Mouse (Mus musculus) neural tube, embryonic 10.5 days (tissue): Measurements from ENCODE around the gene Fsd1l.
"Not testable (repeated sequence)": the region's sequence is repeated elsewhere in the genome, so short reads cannot be mapped to it uniquely, and the experiment has no call there.

Experiments used
- DNase-seq: peaks from one replicate; pipeline ENCODE4 v3.0.0-alpha.2; 2017; ENCODE audit warnings: low spot score; ENCODE audit errors: extremely low spot score

The Fsd1l gene

DNA sequence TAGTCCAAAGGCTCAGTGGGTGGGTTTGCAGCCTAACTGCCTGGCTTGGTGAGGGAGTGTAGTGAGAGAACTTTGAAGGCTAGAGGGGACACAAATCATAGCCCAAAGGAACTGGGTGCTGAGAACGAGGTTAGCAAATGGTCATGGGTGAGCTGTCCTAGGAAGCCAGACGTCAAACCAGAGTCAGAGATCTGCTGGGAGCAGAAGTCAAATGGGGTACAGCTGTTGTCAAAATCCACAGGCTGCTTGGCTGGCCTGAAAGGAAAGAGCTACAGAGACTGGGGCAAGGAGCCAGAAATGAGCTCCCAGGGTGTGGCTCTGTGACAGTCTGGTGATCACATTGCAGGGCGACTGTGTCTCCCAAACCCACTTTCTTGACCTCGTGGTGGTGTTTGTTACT, 2.3 kb upstream of the Fsd1l start:
- DNase-seq, result no peak

DNA sequence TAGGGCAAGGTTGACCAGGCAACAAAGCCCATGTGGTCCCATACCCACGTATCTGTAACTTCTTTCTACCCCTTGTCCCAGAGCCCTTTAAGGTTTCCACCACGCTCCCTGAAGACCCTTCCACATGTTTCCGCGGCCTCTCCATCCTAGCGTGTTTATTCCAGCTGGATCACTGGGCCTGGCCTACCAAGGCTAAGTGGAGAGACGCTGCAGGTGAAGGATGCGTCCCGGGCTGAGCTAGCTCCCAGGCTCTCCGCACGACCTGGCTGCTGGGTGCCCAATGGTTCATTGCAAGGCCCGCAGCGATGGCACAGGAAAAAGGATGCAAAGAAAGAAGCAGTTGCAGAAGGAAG, 332 bp upstream of the Fsd1l start:
- DNase-seq, result no peak

DNA sequence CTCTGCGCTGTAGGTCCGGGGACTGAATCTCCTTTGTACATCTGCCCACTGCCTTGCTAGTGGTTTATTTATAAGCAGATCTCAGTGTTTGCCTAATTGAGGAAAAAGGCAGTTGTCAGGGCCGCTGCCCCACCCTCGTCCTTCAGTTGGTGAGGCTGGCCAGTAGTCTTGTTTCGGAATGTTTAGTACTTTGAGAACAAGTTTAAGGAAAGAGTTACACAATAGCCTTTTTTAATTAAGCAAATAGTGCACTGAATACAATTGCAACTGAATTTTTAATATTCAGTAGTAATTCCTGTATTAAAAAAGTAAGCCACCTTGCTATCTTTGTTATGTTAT, 709 bp downstream of the Fsd1l start:
- no peak for DNase-seq

DNA sequence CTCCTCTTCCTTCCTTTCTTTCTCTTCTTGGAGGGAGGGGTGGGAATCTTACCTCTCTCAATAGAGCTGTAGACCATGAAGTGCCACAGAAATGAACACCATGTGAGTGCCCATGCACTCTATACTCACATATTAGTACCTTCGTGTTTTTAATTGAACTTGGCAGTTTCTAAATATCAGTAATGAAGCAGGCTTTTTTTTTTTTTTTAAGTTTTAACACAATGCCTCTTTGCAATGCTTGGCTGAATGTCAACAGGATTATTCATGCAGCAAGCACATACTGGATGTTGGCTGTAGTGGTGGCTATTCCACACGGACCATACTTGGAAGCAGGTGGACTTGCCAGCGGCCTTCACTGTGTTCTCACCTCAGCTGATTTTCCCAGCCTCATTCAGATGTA, 4.1 kb downstream of the Fsd1l start:
- no peak for DNase-seq

DNA sequence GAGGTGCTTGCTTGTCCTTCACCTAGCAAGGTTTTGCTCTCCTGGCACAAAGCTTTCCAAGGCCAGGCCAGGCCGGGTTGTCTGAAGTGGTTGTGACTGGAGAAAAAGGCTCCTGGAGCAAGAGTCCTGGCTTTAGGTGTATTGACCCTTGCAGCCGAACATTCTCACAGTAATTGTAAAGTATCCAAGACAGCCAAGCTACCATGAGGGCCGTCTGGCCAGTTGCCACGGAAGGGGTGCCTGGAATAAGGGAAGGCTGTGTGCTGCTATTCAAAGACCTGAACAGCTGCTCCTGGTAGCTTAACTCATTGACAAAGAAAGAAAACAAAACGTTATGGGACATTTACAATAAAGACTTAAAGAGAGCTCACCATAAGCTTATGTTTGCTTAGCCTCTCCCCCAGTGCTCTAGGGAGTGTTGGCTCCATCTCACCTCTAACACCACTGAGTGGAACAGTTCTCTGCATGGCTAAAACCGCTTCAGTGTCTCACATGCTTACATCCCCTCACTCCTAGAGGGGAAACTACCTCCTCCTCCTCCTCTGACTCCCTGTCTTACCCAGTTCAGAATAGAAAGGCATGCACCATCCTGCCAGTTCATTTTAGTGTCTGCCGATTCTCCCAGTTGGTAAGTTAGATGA, 6.1 kb downstream of the Fsd1l start:
- DNase-seq, result no peak

DNA sequence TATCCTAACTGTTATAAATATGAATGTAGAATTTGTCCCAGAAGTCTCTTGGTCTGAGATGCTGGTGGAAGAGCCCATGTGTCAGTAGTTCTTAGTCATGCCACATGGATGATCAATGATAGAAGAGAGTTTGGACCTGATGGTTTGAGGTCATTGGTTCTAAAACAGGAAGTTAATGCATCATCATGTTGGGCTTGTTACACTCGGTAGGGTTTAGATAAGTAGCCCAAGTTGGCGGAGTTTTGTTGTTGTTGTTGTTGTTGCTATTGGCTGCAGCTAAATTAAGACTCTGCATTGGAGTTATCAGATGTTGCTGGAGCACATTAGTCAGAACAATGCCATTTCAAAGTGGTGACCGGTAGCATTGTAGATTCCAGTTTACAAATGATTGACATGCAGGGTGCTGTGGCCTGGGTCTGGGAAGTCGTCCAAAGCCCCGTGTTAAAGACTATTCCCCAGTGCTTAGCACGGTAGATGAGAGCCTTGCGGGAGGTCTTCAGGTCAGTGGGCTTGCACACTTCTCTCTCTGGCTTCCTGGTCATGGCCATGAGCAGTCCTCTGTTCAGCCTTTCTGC, 7.4 kb downstream of the Fsd1l start:
- no peak for DNase-seq

DNA sequence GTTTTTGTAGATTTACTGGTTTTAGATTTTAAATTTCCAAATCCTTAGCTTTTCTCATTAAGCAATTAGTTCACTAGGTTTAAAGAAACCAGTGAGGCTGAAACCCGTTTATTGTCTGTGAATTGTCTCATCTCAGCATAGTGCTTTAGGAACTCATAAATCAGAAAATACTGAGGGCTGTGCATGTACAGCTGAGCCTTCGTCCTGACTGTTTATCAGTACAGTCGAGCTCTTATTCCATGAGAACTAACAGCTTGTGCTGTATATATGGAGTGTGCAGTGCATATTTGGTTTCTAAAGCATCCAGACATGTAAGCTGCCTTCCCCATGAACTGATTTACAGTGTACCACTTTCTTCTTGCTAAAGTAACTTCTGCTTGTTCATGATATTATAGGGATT, 26.8 kb downstream of the Fsd1l start:
- DNase-seq, result no peak

DNA sequence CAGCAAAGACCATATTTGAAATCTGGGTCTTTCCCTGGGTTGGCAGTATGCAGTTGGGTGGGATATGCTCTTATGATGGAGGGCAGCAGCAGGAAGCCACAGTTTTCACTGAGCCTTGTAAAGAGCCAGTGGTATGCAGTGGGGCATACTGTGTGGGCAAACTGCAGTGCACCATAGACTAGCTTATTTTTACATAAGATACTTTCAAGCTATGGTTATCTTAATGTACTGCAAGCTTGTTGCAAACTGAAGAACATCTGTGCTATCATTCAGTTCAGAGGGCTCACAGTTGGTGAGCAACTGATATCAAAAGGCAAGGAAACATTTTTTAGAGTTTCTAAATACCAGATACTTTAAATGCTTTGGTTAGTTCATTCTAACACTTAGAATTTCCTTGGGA, 29.4 kb downstream of the Fsd1l start:
- DNase-seq, result no peak

DNA sequence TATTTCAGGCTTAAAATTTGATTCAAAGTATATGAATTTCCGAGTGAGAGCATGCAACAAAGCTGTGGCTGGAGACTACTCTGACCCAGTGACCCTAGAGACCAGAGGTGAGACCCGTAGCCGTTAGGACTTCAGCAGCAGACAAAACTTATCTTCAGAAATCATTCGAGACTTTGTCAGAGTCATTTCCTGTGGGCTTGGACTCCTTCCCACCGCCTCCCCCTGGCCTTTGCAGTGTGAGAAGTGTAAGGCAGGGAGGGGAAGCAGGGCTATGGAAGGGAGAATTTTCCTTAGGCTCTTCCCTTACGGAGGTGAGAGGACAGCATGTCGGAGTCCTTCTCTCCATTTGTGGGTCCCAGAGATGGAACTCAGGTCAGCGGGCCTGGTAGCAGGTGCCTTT, 50.8 kb downstream of the Fsd1l start:
- no peak for DNase-seq

DNA sequence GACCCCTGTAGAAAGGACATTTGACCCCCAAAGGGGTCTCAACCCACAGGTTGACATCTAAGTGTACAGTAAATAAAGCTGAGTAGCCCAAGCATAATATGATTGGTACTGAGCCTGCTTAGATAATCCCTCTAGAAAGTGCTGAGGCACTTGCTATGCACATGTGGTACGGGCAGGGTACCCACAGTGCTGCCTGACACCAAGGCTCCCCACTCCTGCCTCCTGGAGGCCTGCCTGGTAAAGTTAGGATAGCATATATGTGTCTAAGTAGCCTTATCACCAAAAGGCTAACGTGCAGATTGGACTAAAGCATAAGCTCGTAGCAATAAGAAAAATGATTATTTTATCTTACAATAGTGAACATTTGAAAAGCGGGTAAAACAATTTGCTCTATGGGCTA, 57.7 kb downstream of the Fsd1l start:
- DNase-seq, result no peak

DNA sequence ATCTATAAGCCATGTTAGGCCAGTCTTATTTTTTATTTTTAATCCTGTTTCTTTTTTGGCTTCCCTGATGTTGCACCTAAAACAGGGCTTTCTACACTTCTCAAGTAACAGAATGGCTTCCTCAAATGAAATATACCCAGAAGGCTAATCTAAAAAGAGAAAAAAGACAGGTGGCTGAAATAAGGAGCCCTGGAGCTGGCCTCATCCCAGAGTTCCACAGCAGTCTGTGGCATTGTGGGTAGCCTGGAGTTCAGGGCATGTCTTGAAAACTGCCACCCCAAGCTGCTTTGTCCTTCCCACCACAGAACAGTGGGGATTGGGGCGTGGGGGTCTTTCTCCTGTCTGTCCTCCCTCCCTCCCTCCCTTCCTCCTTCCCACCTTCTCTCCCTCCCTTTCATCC, 60.1 kb downstream of the Fsd1l start:
- DNase-seq, result no peak

DNA sequence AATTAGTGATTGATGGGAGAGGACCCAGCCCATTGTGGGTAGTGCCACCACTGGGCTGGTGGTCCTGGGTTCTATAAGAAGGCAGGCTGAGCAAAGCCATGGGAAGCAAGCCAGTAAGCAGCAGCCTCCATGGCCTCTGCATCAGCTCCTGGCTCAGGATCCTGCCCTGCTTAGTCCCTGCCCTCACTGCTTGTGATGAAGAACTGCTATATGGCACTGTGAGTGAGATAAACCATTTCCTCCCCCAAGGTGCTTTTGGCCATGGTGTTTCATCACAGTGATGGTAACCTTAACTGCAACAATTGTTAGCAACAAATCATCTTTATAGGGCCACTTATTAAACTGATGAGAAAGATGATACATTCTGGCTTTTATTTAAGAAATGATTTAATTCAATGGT, 77.9 kb downstream of the Fsd1l start:
- not testable (repeated sequence) for DNase-seq

DNA sequence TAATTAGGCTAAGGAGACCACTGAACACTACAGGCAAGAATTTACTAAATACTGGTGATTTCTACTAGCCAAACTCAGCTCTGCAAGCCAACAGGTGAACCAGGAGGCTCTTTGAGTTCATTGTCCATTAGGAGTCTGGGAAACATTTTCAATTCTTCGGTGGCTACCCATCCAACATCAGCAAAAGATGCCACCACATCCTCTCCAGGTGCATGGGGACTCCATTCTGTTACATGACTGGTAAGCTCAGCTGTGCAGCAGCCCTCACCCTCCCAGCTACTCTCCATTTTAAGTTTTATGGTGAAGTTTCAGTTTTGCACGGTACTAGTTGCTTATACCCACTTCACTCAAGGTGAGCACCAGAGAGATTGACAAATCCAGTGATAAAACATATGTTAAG, 78.8 kb downstream of the Fsd1l start:
- no peak for DNase-seq

DNA sequence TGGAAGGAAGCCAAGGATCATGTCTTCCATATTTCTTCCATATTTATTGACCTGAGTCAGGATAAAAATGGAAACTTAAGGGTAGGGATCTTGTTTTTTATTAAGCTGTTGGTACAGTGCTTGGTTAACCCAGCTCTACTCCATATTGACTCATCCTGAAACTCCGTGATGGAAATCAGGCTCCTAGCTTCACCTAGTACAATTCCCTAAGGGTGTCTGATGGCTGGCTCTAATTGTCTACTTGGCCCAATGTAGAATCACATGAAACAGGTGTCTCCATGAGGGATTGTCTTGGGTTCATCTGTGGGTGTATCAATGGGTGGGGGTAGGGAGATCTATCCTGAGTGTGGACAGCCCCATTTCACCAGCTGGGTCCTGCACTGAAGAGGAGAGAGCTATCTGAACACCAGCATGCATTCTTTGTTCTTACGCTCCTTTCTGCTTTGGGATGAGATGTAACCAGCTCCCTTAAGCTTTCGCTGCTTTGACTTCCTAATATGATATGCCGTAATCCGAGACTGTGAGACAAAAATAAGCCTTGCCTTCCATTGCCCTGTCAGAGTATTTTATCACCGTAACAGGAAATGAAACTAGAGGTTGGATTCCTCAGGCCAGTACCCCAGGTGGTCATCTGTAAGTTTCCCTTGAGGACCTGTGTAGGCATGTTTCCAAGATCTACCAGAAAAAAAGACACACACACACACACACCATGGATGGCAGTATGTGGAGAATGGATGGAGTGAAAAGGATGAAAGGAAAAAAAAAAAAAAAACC, 79.5 kb downstream of the Fsd1l start:
- no peak for DNase-seq

DNA sequence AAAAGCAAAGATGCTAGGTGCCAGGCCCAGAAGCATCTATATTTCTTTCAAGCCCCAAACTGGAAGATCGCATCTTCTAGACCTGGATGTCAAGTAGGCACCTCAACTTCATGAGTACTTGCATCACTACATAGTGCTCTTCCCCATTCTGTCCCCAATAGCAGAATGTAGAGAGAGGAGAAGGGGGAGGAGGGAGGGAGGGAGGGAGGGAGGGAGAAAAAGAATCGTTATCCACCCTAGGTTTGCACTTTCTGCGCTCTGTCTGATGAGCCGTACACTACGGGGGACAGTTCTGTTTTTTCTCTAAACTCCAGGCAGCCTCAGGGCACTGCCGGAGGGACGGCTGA, 82.4 kb downstream of the Fsd1l start, which contains the start of gene Fktn:
Fktn (plus strand) TSS at position 295 of the 347 bp plus-strand sequence.
- no peak for DNase-seq

DNA sequence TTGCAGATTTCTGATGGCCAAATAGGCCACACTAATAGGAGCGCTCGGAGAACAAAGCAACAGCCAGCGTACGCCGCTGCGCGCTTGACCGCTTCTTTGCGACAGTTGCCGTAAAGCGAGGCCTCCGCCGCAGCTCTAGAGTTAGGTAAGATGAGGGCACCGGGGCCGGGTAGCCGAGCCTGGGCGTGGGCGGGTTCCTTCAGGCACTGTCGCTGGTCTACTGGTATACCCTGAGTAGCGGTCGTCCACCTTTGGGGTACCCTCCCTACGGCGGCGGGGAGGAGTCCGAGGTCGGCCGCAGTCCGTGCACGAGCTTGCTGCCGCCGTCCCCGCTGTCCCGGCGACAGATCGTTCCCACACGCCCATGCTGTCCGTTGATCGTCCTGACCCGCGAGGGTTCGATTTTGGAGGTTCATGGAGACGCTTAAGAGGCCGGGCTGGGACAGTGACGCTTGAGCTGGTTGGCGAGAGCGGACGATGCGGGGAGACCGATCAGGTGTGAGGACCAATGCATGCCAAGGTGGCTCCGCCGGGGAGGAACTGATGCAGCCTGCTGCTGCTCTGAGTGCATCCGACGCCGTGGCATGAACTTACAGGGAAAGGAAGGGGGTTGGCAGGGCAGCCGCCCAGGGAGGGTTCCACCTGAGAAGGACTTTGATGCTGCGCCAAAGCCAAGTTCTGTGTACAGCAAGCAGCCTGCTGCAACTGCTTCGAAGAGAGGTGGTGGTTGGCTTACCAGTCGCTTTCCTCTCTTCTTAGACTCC, 83.0 kb downstream of the Fsd1l start:
- DNase-seq, result peak; percentile 95

DNA sequence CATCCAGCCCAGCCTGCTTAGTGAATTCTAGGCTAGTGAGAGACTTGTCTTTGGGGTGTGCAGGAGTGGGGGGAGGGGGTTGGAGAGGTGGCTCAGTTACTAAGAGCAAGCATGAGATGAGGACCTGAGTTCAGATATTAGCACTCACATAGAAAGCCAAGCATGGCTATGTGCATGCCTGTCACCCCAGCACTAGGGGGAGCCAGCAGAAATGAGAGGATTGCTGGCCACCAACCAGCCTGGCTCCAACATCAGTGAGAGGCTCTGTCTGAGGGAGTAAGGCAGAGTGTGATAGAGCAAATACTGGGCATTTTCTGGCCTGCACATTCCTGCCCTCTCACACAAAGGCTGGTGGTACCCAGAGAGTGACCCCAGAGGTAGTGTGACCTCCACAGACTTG, 84.7 kb downstream of the Fsd1l start:
- DNase-seq, result no peak

DNA sequence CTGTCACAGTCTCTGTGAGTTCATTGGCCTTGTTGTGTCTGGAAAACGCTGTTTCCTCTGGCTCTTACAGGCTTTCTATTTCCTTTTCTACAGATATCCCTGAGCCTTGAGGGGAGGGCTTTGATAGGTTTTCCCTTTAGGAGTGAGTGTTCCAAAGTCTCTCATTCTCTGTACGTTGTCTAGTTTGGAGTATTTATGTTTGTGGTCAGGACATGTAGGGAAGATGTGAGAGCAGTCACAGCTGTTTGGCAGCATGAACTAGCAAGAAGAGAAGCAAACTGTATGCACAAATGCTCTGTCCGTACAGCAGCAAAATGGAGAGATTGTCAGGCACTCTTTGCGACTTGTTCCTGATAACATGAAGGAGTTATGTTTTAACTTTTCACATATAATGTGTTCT, 86.3 kb downstream of the Fsd1l start:
- DNase-seq, result no peak

DNA sequence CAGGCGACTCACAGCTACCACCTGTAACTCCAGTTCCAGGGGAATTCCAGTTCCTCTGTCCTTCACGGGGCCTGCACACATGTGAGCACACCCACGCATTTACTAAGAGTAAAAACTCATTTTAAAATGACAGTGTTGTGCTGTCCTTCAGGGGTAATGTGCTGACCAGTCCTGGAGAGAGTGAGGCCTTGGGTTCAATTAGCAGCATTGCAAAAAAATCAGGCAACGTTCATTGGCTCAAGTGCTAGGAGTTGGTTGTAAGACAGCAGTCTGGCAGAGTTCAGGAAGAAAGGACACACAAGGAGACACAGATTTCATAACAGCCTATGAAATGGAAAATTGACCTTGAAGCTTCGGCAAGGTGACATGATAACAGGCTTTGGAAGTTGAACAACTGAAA, 87.0 kb downstream of the Fsd1l start:
- no peak for DNase-seq

DNA sequence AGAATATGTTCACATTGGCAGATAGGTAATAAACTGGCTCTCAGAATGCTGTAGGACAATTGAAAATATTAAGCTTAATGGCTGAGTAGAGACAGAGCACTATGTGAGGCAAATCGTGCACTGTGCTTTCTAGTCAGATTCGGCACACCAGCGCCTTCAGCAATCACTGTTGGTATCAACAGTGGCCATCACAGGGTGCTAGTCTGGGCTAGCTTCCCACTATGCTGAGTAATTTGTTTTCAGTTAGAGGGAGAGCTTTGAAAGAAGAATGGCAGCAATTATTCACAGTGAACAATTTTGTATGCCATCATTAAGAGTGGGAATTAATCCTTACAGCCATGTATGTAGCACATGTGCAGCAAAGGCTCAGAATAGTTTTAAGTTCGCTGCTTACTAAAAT, 91.2 kb downstream of the Fsd1l start:
- DNase-seq, result no peak

DNA sequence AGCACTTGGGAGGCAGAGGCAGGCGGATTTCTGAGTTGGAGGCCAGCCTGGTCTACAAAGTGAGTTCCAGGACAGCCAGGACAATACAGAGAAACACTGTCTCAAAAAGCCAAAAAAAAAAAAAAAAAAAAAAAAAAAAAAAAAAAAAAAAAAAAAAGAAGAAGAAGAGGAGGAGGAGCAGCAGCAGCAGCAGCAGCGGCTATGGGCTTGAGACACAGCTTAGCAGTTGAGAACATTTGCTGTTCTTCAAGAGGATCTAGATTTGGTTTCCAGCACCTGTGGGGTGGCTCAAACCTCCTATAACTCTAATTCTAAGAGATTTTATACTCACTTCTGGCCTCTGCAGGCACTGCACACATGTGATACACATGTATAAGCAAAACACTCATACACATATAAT, 94.8 kb downstream of the Fsd1l start:
- not testable (repeated sequence) for DNase-seq

DNA sequence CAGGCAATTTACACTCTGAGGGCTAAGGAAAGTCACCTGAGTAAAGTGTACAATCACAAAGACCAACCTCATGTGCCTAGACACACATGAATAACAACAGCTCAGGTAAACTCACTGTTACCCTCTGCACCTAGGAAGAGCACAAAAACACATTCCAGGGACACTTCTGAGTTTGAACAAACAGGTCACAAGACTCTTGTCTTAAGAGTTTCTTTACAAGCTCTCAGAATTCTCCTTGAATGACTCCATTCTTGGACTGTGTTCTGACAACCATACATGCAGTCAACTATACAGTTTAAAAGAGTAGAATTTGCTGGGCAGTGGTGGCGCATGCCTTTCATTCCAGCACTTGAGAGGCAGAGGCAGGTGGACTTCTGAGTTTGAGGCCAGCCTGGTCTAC, 96.8 kb downstream of the Fsd1l start:
- DNase-seq, result no peak
